ENCODE assay signal across 10 mouse cellular contexts in the genomic region with DNA sequence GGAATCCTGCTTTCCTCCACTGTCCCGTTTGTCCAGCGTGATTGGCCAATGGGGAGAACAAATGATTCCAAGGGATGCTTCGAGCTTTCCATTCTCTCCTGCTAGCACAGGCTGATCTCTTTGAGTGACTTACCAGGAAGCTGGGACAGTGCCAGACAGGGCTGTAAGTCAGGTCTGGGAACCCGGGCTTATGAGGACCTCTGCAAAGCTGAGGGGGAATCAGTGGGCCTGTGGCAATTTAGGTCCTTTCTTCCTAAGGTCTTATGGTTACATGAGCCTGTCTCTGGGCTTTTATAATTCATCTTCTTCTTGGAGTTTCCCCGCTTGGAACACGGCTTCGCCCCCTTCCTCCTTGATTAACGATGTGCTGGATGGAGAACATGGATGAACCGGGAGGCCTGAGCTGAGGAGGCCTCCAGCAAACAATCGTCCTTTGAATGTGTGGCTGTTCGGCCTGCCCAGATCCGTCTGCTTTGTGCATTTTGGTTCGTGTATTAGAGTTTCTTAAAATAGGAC.
DNase-seq lines count a peak whose midpoint lies in the region; ATAC-seq and TF ChIP-seq lines count a peak whose summit lies in the region.
"Had no signal": no experiment of that assay in that cellular context is flagged by ENCODE, and none has a peak within 500 bp of the region (broad histone marks: within the 10 kb centered on the region; RNA-seq: fewer than 3 reads in every experiment).

No protein-coding gene starts in this region.

- intact Hi-C loops in left cerebral cortex, postnatal 25 days (cut with DNase I) = no loop called here

- peak; percentile 46 for DNase-seq in kidney, postnatal 10 days
- no peak for DNase-seq in kidney, postnatal 25 days
- DNase-seq in forebrain, postnatal 0 days = no peak
- peak; percentile 50 for DNase-seq in hindbrain, postnatal 0 days (ENCODE audit: low spot score)
- no peak for DNase-seq in neural tube, embryonic 11.5 days (ENCODE audit: low spot score)
- DNase-seq in adipocyte (ENCODE audit: low spot score) = no peak
- no peak for DNase-seq in left cerebral cortex, postnatal 25 days (ENCODE audit: low spot score in 2 of 2)
- DNase-seq in layer of hippocampus, adult 11-12 months (ENCODE audit: low spot score) = no peak
- DNase-seq: thymus, postnatal 25 days had no signal

- WGBS in forebrain, postnatal 0 days = 43% methylated on average over 13 of the region's 13 CpGs
- WGBS in hindbrain, postnatal 0 days = 32% methylated on average over 13 of the region's 13 CpGs
- 43% methylated on average over 13 of the region's 13 CpGs for WGBS in neural tube, embryonic 11.5 days

- H3K9ac ChIP-seq in forebrain, postnatal 0 days = no peak overlapping the region; the same call in 1 of the 2 replicates
- H3K9ac ChIP-seq in hindbrain, postnatal 0 days (replicated peaks; ENCODE audit: low read length) = no peak overlapping the region; the same call in 1 of the 2 replicates
- no peak overlapping the region for H3K9ac ChIP-seq in neural tube, embryonic 11.5 days (ENCODE audit: low read length)

- no peaks in the 10 kb centered on the region; the same call in 1 of the 2 replicates for H3K9me3 ChIP-seq in forebrain, postnatal 0 days (ENCODE audit: low read length)
- no peaks in the 10 kb centered on the region for H3K9me3 ChIP-seq in hindbrain, postnatal 0 days (ENCODE audit: low read length)
- H3K9me3 ChIP-seq in neural tube, embryonic 11.5 days (ENCODE audit: control insufficient read depth, low read length) = no peaks in the 10 kb centered on the region

- H3K4me1 ChIP-seq in forebrain, postnatal 0 days (ENCODE audit: insufficient read depth) = peaks cover 2% of the 10 kb centered on the region; the same call in 1 of the 2 replicates
- H3K4me1 ChIP-seq in hindbrain, postnatal 0 days (ENCODE audit: insufficient read depth, low read length) = peaks cover 12% of the 10 kb centered on the region; the same call in 1 of the 2 replicates
- peaks cover 4% of the 10 kb centered on the region; the same call in 1 of the 2 replicates for H3K4me1 ChIP-seq in neural tube, embryonic 11.5 days (ENCODE audit: control insufficient read depth, insufficient read depth, low read length)

- H3K27ac ChIP-seq in forebrain, postnatal 0 days (ENCODE audit: low read depth, low read length) = no peak overlapping the region
- peak overlapping the region; percentile 51; the same call in 1 of the 2 replicates for H3K27ac ChIP-seq in hindbrain, postnatal 0 days
- peak overlapping the region; percentile 49 for H3K27ac ChIP-seq in neural tube, embryonic 11.5 days (ENCODE audit: low read depth, low read length)
- H3K27ac ChIP-seq: macrophage had no signal

- ATAC-seq in forebrain, postnatal 0 days = peak; percentile 19; the same call in 1 of the 2 replicates
- no peak for ATAC-seq in hindbrain, postnatal 0 days
- ATAC-seq in neural tube, embryonic 11.5 days (ENCODE audit: insufficient read depth, low FRiP score, low TSS enrichment) = no peak

- no peak overlapping the region for H3K4me3 ChIP-seq in forebrain, postnatal 0 days (ENCODE audit: low read depth, low read length)
- H3K4me3 ChIP-seq in hindbrain, postnatal 0 days (ENCODE audit: low read length) = no peak overlapping the region
- H3K4me3 ChIP-seq in neural tube, embryonic 11.5 days (ENCODE audit: low read depth, low read length) = no peak overlapping the region

- no peak for TF ChIP-seq CTCF in forebrain, postnatal 0 days (IDR thresholded peaks at IDR 0.05; ENCODE audit: low read depth)
- TF ChIP-seq CTCF in hindbrain, postnatal 0 days (IDR thresholded peaks at IDR 0.05; ENCODE audit: low read depth) = no peak

- peaks cover 4% of the 10 kb centered on the region; the same call in 1 of the 2 replicates for H3K27me3 ChIP-seq in forebrain, postnatal 0 days (ENCODE audit: insufficient read depth, low read length)
- no peaks in the 10 kb centered on the region for H3K27me3 ChIP-seq in hindbrain, postnatal 0 days (ENCODE audit: insufficient read depth, low read length)
- no peaks in the 10 kb centered on the region for H3K27me3 ChIP-seq in neural tube, embryonic 11.5 days (ENCODE audit: control insufficient read depth, insufficient read depth, low read length)

- H3K4me2 ChIP-seq in forebrain, postnatal 0 days (ENCODE audit: low read depth) = no peak overlapping the region
- 0 out of 2 replicates have a peak overlapping the region, but pooled peaks have one; percentile 5 for H3K4me2 ChIP-seq in hindbrain, postnatal 0 days (ENCODE audit: low read depth, low read length)
- H3K4me2 ChIP-seq in neural tube, embryonic 11.5 days (ENCODE audit: low read depth) = no peak overlapping the region; the same call in 1 of the 2 replicates

- H3K36me3 ChIP-seq in forebrain, postnatal 0 days (ENCODE audit: insufficient read depth) = no peaks in the 10 kb centered on the region
- H3K36me3 ChIP-seq in hindbrain, postnatal 0 days (ENCODE audit: insufficient read depth, low read length) = no peaks in the 10 kb centered on the region
- no peaks in the 10 kb centered on the region for H3K36me3 ChIP-seq in neural tube, embryonic 11.5 days (ENCODE audit: control insufficient read depth, insufficient read depth, low read length)

Comparison
In these comparisons a context has a peak if more than half of its experiments do, and no peak if none do; other contexts are left out.
1. DNase-seq: peak in kidney, postnatal 10 days (single experiment) and hindbrain, postnatal 0 days (single experiment); none in kidney, postnatal 25 days (0 of 2), forebrain, postnatal 0 days (single experiment), neural tube, embryonic 11.5 days (single experiment), adipocyte (single experiment), left cerebral cortex, postnatal 25 days (0 of 2) and layer of hippocampus, adult 11-12 months (single experiment).